ENCODE assay signal across 19 mouse cellular contexts in the genomic region with DNA sequence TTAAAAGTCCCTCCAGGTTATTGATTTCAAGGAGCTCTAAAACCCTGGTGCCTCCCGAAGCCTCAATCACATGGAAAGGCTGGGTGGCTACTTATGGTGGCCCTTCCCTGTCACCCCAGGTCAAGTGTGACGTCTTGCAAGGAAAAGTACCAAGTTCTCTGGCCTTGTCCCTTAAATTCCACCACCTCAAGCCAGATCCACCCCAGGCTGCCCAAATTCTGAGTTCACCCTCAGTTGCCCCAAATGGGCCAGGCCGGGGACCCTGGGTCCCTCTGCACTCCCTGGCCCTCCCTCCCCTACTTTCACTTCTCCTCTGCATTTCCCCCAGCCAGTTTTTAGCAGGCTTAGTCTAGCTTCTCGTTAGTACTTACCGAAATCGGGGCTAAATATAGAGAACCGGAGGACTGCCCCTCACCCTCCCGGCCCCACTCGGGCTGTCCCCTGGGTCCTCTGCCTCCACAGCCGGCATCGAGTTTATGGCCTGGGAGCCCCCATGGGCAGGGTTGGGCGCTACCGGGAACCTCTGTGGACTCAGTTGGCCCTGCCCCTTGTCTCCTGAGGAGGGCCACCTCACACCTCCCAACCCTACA. TPM values are rescaled to one million over a fixed set of nuclear protein-coding genes. Genes with fewer than 3 reads are reported as not detected.
DNase-seq lines count a peak whose midpoint lies in the region; ATAC-seq lines count a peak whose summit lies in the region.
"Had no signal": no experiment of that assay in that cellular context is flagged by ENCODE, and none has a peak within 500 bp of the region (broad histone marks: within the 10 kb centered on the region; RNA-seq: fewer than 3 reads in every experiment).

No protein-coding gene starts in this region.

- H3K9ac ChIP-seq in liver, embryonic 12.5 days = no peak overlapping the region
- no peak overlapping the region for H3K9ac ChIP-seq in forebrain, embryonic 15.5 days (replicated peaks)
- H3K9ac ChIP-seq in hindbrain, embryonic 13.5 days = no peak overlapping the region
- H3K9ac ChIP-seq: forebrain, postnatal 0 days; limb, embryonic 15.5 days; neural tube, embryonic 12.5 days; stomach, embryonic 15.5 days had no signal

- 26% methylated on average over 13 of the region's 13 CpGs for WGBS in liver, embryonic 12.5 days (ENCODE audit: insufficient replicate concordance)
- 71% methylated on average over 13 of the region's 13 CpGs for WGBS in forebrain, embryonic 15.5 days
- 70% methylated on average over 13 of the region's 13 CpGs for WGBS in hindbrain, embryonic 13.5 days

- H3K9me3 ChIP-seq in liver, embryonic 12.5 days (replicated peaks) = no peaks in the 10 kb centered on the region
- no peaks in the 10 kb centered on the region for H3K9me3 ChIP-seq in megakaryocyte, embryonic 14.5 days
- H3K9me3 ChIP-seq in forebrain, embryonic 15.5 days = no peaks in the 10 kb centered on the region
- H3K9me3 ChIP-seq in hindbrain, embryonic 13.5 days = no peaks in the 10 kb centered on the region
- H3K9me3 ChIP-seq: limb, embryonic 15.5 days; neural tube, embryonic 12.5 days; stomach, embryonic 15.5 days had no signal

- no peak for ATAC-seq in liver, embryonic 12.5 days
- ATAC-seq in forebrain, embryonic 15.5 days (replicated peaks) = no peak
- ATAC-seq in hindbrain, embryonic 13.5 days (ENCODE audit: low FRiP score) = no peak
- ATAC-seq: forebrain, postnatal 0 days; Patski had no signal

- H3K4me1 ChIP-seq in liver, embryonic 12.5 days = peaks cover 23% of the 10 kb centered on the region
- peaks cover 72% of the 10 kb centered on the region for H3K4me1 ChIP-seq in megakaryocyte, embryonic 14.5 days
- peaks cover 16% of the 10 kb centered on the region for H3K4me1 ChIP-seq in forebrain, embryonic 15.5 days
- peaks cover 28% of the 10 kb centered on the region for H3K4me1 ChIP-seq in hindbrain, embryonic 13.5 days (replicated peaks)

- no peaks in the 10 kb centered on the region for H3K36me3 ChIP-seq in liver, embryonic 12.5 days
- H3K36me3 ChIP-seq in megakaryocyte, embryonic 14.5 days (replicated peaks; ENCODE audit: low read length) = peaks cover 37% of the 10 kb centered on the region
- H3K36me3 ChIP-seq in splenic B cell, adult 2 months (ENCODE audit: control insufficient read depth, insufficient read depth, low read length, poor library complexity, severe bottlenecking) = no peaks in the 10 kb centered on the region
- H3K36me3 ChIP-seq in forebrain, embryonic 15.5 days = no peaks in the 10 kb centered on the region
- no peaks in the 10 kb centered on the region for H3K36me3 ChIP-seq in hindbrain, embryonic 13.5 days
- H3K36me3 ChIP-seq: limb, embryonic 15.5 days; neural tube, embryonic 12.5 days; stomach, embryonic 15.5 days had no signal

- no peak overlapping the region for H3K27ac ChIP-seq in liver, embryonic 12.5 days
- H3K27ac ChIP-seq in forebrain, embryonic 15.5 days (replicated peaks) = no peak overlapping the region
- no peak overlapping the region for H3K27ac ChIP-seq in hindbrain, embryonic 13.5 days
- H3K27ac ChIP-seq: limb, embryonic 15.5 days; neural tube, embryonic 12.5 days; stomach, embryonic 15.5 days had no signal

- H3K27me3 ChIP-seq in liver, embryonic 12.5 days (replicated peaks) = peaks cover 53% of the 10 kb centered on the region
- peaks cover 26% of the 10 kb centered on the region for H3K27me3 ChIP-seq in megakaryocyte, embryonic 14.5 days (replicated peaks)
- H3K27me3 ChIP-seq in splenic B cell, adult 2 months (ENCODE audit: control insufficient read depth, insufficient read depth, low read length, poor library complexity, severe bottlenecking) = no peaks in the 10 kb centered on the region
- H3K27me3 ChIP-seq in forebrain, embryonic 15.5 days = peaks cover 15% of the 10 kb centered on the region
- peaks cover 23% of the 10 kb centered on the region for H3K27me3 ChIP-seq in hindbrain, embryonic 13.5 days

- H3K4me2 ChIP-seq in liver, embryonic 12.5 days = peak overlapping the region; percentile 17; the same call in 1 of the 2 replicates
- no peak overlapping the region for H3K4me2 ChIP-seq in forebrain, embryonic 15.5 days (replicated peaks)
- H3K4me2 ChIP-seq in hindbrain, embryonic 13.5 days = no peak overlapping the region
- H3K4me2 ChIP-seq: limb, embryonic 15.5 days; neural tube, embryonic 12.5 days; stomach, embryonic 15.5 days had no signal

- no peak overlapping the region for H3K4me3 ChIP-seq in liver, embryonic 12.5 days
- H3K4me3 ChIP-seq in megakaryocyte, embryonic 14.5 days (replicated peaks) = peak overlapping the region; percentile 87
- H3K4me3 ChIP-seq in forebrain, embryonic 15.5 days = no peak overlapping the region
- H3K4me3 ChIP-seq in hindbrain, embryonic 13.5 days = no peak overlapping the region
- H3K4me3 ChIP-seq: limb, embryonic 15.5 days; neural tube, embryonic 12.5 days; stomach, embryonic 15.5 days had no signal

- peak; percentile 18 for DNase-seq in lung, postnatal 10 days
- no peak for DNase-seq in lung, postnatal 14 days
- DNase-seq in splenic B cell, adult 2 months (ENCODE audit: low read depth, low spot score) = peak; percentile 86
- no peak for DNase-seq in cerebellum, postnatal 10 days
- DNase-seq: adrenal gland, adult 8-10 months; cerebellum, adult 11 months; forebrain, postnatal 0 days; gastrocnemius, postnatal 14 days; kidney, postnatal 4 days; midbrain, embryonic 14.5 days; thymus, postnatal 4 days had no signal

RNA-seq across cellular contexts. Expression of a gene that starts 50.0 kb away (rescaled TPM):
- 1.9 TPM in 2 replicates for polyA plus RNA-seq in liver, embryonic 12.5 days (2016; fragmentation: Nextera tagmentation; extraction: Ambion mirVana)
- 141 and 174 TPM in 2 replicates for polyA plus RNA-seq in megakaryocyte, embryonic 14.5 days (2012; ENCODE audit: insufficient read depth, low replicate concordance)
- 17.4 and 17.5 TPM in 2 replicates for polyA plus RNA-seq in forebrain, embryonic 15.5 days (2015; fragmentation: Nextera tagmentation; extraction: Ambion mirVana)
- polyA plus RNA-seq in hindbrain, embryonic 13.5 days (2015; fragmentation: Nextera tagmentation; extraction: Ambion mirVana) = 33.2 and 39.7 TPM in 2 replicates

RNA-seq across cellular contexts. Expression of a gene that starts 57.1 kb away (rescaled TPM):
- polyA plus RNA-seq in liver, embryonic 12.5 days (2016; fragmentation: Nextera tagmentation; extraction: Ambion mirVana) = 14.4 and 15.7 TPM in 2 replicates
- polyA plus RNA-seq in megakaryocyte, embryonic 14.5 days (2012; ENCODE audit: insufficient read depth, low replicate concordance) = 21.6 and 42.6 TPM in 2 replicates
- 35.8 and 40.8 TPM in 2 replicates for polyA plus RNA-seq in forebrain, embryonic 15.5 days (2015; fragmentation: Nextera tagmentation; extraction: Ambion mirVana)
- 33.8 and 34.0 TPM in 2 replicates for polyA plus RNA-seq in hindbrain, embryonic 13.5 days (2015; fragmentation: Nextera tagmentation; extraction: Ambion mirVana)

RNA-seq across cellular contexts. Expression of a gene that starts 57.3 kb away (rescaled TPM):
- 2.5 and 3.0 TPM in 2 replicates for polyA plus RNA-seq in liver, embryonic 12.5 days (2016; fragmentation: Nextera tagmentation; extraction: Ambion mirVana)
- polyA plus RNA-seq in megakaryocyte, embryonic 14.5 days (2012; ENCODE audit: insufficient read depth, low replicate concordance) = 6.5 and 20.1 TPM in 2 replicates
- 15.9 and 17.1 TPM in 2 replicates for polyA plus RNA-seq in forebrain, embryonic 15.5 days (2015; fragmentation: Nextera tagmentation; extraction: Ambion mirVana)
- polyA plus RNA-seq in hindbrain, embryonic 13.5 days (2015; fragmentation: Nextera tagmentation; extraction: Ambion mirVana) = 16.1 and 18.0 TPM in 2 replicates

Comparison
In these comparisons a context has a peak if more than half of its experiments do, and no peak if none do; other contexts are left out.
1. DNase-seq: peak in lung, postnatal 10 days (single experiment) and splenic B cell, adult 2 months (single experiment); none in lung, postnatal 14 days (single experiment) and cerebellum, postnatal 10 days (0 of 2).